Mouse (Mus musculus) midbrain, postnatal 0 days (tissue): Measurements from ENCODE around the gene Mrgpre. TPM values are rescaled to one million over a fixed set of nuclear protein-coding genes. Genes with fewer than 3 reads are reported as not detected.

Source experiments
- ATAC-seq: fragments of 200-750 bp; cut with Nextera tagmentation; 2 replicates; pipeline ENCODE4 v1.8.0; 2017; ENCODE audit warnings: moderate number of reproducible peaks, mild to moderate bottlenecking, moderate TSS enrichment, moderate library complexity; ENCODE audit not compliant: low FRiP score
- DNase-seq: peaks from one replicate; pipeline ENCODE4 v3.0.0-alpha.2; 2015; ENCODE audit warnings: low spot score
- H3K27ac ChIP-seq: fragments of 300-500 bp; sonication (generic); 2 replicates; pipeline ENCODE4 v1.5.1; 2014; ENCODE audit warnings: low read depth, mild to moderate bottlenecking, low read length, mixed read lengths
- H3K27me3 ChIP-seq: fragments of 300-500 bp; sonication (generic); 2 replicates; pipeline ENCODE4 v1.6.1; 2014; ENCODE audit warnings: low read length, control low read depth, mixed read lengths; ENCODE audit not compliant: insufficient read depth
- H3K36me3 ChIP-seq: fragments of 300-500 bp; sonication (generic); 2 replicates; pipeline ENCODE4 v1.6.1; 2014; ENCODE audit warnings: low read length, control low read depth, mixed read lengths; ENCODE audit not compliant: insufficient read depth
- H3K4me1 ChIP-seq: fragments of 300-500 bp; sonication (generic); 2 replicates; pipeline ENCODE4 v1.6.1; 2014; ENCODE audit warnings: mild to moderate bottlenecking, control low read depth, antibody characterized with exemption, low read length, mixed read lengths; ENCODE audit not compliant: insufficient read depth
- H3K4me2 ChIP-seq: fragments of 300-500 bp; sonication (generic); 2 replicates; pipeline ENCODE4 v1.6.1; 2014; ENCODE audit warnings: low read depth, mild to moderate bottlenecking, low read length, mixed read lengths; ENCODE audit not compliant: poor library complexity, severe bottlenecking
- H3K4me3 ChIP-seq: fragments of 300-500 bp; sonication (generic); 2 replicates; pipeline ENCODE4 v1.5.1; 2014; ENCODE audit warnings: low read depth, mild to moderate bottlenecking, low read length, moderate library complexity
- H3K9ac ChIP-seq: fragments of 300-500 bp; sonication (generic); replicated peaks from 2 replicates; pipeline ENCODE4 v1.6.1; 2014; ENCODE audit warnings: mild to moderate bottlenecking, low read length, moderate library complexity, mixed read lengths; ENCODE audit not compliant: poor library complexity, severe bottlenecking
- H3K9me3 ChIP-seq: fragments of 300-500 bp; sonication (generic); 2 replicates; pipeline ENCODE4 v1.6.1; 2016; ENCODE audit warnings: low read length, control low read depth
- CTCF ChIP-seq: IDR thresholded peaks from 2 replicates; pipeline ENCODE4 v1.5.1; 2016; ENCODE audit warnings: antibody characterized with exemption, mild to moderate bottlenecking
- WGBS: fragments of 180-500 bp; shearing (Covaris S2); extraction: QIAGEN DNeasy Blood & Tissue Kit; methylation state at CpG from one replicate; pipeline ENCODE4 v1.1.7; 2014; 5-methylcytosine and 5-hydroxymethylcytosine counted together
- polyA plus RNA-seq: library from polyadenylated mRNA; unstranded; fragments of >200 nt; fragmentation: Nextera tagmentation; extraction: Ambion mirVana; gene quantifications from 2 replicates; pipeline ENCODE4 v1.2.1, GENCODE M21; 2015
- total RNA-seq: library from RNA; depleted of rRNA; stranded (reverse); fragments of >200 nt; gene quantifications from 2 replicates; pipeline ENCODE4 v1.2.3, GENCODE M21; 2014

Gene Mrgpre
- total and polyA plus RNA-seq, 2 experiments from 2014 or later = 8.0 to 12.4 TPM

DNA sequence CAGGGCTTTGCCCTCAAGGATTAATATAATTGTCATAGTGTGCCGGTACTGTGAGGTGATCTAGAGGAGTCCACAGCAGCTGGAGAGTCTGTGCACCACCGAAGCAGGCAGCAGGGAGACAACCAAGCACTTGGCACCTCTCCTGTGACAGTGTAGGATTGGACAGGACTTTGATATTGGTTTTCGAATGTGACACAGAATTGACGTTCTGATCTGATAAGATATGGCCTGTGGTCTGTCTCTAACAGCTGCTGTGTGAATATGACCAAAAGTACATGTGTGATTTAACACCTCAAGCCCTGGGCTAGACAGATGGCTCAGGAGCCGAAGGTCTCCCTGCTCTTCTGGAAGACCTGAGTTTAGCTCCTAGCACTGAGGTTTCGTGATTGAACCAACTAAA lies 16.0 kb downstream of the Mrgpre start:
- TF ChIP-seq CTCF = no peak
- ATAC-seq (no peak), DNase-seq (no peak)
- no peak overlapping the region for H3K27ac ChIP-seq
- no peak overlapping the region for H3K9ac ChIP-seq
- no peak overlapping the region for H3K4me2 ChIP-seq
- no peaks in the 10 kb centered on the region for H3K4me1 ChIP-seq
- no peaks in the 10 kb centered on the region for H3K36me3 ChIP-seq
- no peaks in the 10 kb centered on the region for H3K9me3 ChIP-seq
- 80% methylated on average over 6 of the region's 6 CpGs for WGBS
- 0 out of 2 replicates have a peak, but pooled peaks cover 3% of the 10 kb centered on the region for H3K27me3 ChIP-seq
- H3K4me3 ChIP-seq = no peak overlapping the region

DNA sequence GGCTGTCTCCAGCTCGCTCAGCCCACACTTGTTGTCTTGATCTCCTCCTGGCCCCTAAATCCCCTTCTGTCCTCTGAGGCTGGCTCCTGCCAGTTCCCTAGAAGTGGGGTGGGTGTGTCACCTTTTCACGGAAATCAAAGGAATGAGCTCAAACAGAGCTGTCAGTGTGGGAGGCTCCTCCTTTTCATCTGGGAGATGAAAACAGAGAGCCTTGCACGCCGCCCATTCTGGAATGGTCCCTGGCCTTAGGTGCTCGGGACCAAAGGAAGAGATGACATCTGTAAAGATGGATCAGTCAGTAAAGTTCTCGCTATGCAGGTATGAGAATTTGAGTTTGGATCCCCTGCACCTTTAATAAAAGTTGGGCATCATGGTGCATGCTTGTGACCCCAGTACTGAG lies 17.4 kb downstream of the Mrgpre start, which contains the start of gene Mrgprg:
Gene Mrgprg (minus strand): TSS at position 101 of the 400 bp plus-strand sequence.
- WGBS = 48% methylated on average over 6 of the region's 6 CpGs
- Histone ChIP-seq H3K27ac (no peak within 1 kb of the TSS), H3K36me3 (no peaks in the 10 kb centered on the region), H3K9ac (no peak within 1 kb of the TSS), H3K4me2 (no peak within 1 kb of the TSS), H3K9me3 (no peaks in the 10 kb centered on the region), H3K27me3 (0 out of 2 replicates have a peak, but pooled peaks cover 3% of the 10 kb centered on the region), H3K4me3 (no peak within 1 kb of the TSS), H3K4me1 (no peaks in the 10 kb centered on the region)
- no peak for TF ChIP-seq CTCF
- no peak for DNase-seq
- no peak for ATAC-seq

DNA sequence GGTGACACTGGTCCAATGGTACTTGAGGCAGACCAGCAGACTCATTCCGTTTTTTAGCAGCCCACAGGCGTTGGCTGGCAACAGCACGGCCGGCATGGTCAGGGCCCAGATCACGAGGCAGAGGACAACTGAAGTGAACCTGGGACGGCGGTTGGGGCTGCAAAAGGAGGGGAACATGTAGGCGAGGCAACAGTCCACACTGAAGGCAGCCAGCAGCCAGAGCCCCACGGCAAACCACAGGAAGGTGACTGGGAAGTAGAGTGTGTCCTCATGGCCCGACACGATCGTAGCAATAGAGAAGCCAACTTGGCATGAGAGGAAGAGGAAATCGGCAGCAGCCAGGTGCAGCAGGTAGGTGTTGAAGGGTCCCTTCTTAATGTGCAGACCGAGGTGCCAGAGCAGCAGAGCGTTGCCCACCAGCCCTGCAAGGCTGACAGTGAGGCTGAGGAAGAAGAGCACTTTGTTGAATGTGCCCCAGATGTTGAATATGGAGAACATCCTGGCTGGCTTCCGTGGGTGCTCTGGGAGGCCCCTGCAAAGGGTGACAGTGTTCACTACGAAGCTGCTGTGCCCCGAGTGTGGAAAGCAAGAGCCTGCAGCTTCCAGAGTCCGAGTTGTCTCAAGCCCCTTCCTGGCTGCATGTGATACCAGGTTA lies 19.3 kb downstream of the Mrgpre start:
- no peak for TF ChIP-seq CTCF
- 79% methylated on average over 19 of the region's 19 CpGs for WGBS
- Histone ChIP-seq H3K4me2 (no peak overlapping the region), H3K27ac (no peak overlapping the region), H3K36me3 (no peaks in the 10 kb centered on the region), H3K9me3 (no peaks in the 10 kb centered on the region), H3K4me1 (no peaks in the 10 kb centered on the region), H3K27me3 (0 out of 2 replicates have a peak, but pooled peaks cover 3% of the 10 kb centered on the region), H3K4me3 (no peak overlapping the region), H3K9ac (no peak overlapping the region)
- ATAC-seq = no peak
- no peak for DNase-seq

GRCm38 (mm10) chr7:143763794-143764193 lies 20.5 kb downstream of the Mrgpre start:
- H3K4me1 ChIP-seq = no peaks in the 10 kb centered on the region
- DNase-seq (peak; percentile 65), ATAC-seq (peak; percentile 27; the same call in 1 of the 2 replicates)
- no peak overlapping the region for H3K4me3 ChIP-seq
- no peak overlapping the region for H3K4me2 ChIP-seq
- WGBS = 16% methylated on average over 3 of the region's 3 CpGs
- no peak overlapping the region for H3K27ac ChIP-seq
- H3K9me3 ChIP-seq = no peaks in the 10 kb centered on the region
- H3K27me3 ChIP-seq = 0 out of 2 replicates have a peak, but pooled peaks cover 3% of the 10 kb centered on the region
- peak; percentile 86 for TF ChIP-seq CTCF
- no peak overlapping the region for H3K9ac ChIP-seq
- H3K36me3 ChIP-seq = no peaks in the 10 kb centered on the region

DNA sequence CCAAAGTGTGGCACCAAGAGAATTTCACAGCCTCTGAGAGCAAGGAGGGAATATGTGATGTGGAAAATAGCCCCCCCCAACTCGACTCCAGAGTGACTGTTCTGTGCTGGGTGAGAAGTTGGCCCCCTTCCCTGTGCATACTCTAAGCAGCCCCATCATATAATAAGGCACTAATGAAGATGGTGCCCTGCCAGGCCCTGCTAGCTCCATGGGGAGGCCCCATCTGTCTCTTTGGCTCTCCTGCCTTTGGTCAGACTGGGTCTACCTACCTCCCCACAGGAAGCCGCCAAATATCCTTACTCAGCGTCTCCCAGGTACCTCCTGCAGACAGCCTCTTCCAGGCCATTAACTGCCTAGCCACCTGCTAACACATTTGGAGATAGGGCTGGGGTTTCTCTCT lies 25.3 kb downstream of the Mrgpre start:
- no peaks in the 10 kb centered on the region for H3K36me3 ChIP-seq
- 62% methylated on average over 3 of the region's 3 CpGs for WGBS
- H3K4me1 ChIP-seq = peaks cover 8% of the 10 kb centered on the region; the same call in 1 of the 2 replicates
- H3K27me3 ChIP-seq = peaks cover 10% of the 10 kb centered on the region
- ATAC-seq (no peak), DNase-seq (no peak)
- no peak overlapping the region for H3K4me2 ChIP-seq
- H3K4me3 ChIP-seq = no peak overlapping the region
- H3K9ac ChIP-seq = no peak overlapping the region
- no peaks in the 10 kb centered on the region for H3K9me3 ChIP-seq
- no peak for TF ChIP-seq CTCF
- no peak overlapping the region for H3K27ac ChIP-seq

- DNase-seq (no peak), ATAC-seq (no peak)
- no peak overlapping the region for H3K9ac ChIP-seq
- H3K36me3 ChIP-seq = no peaks in the 10 kb centered on the region
- 78% methylated on average over 3 of the region's 3 CpGs for WGBS
- no peak for TF ChIP-seq CTCF
- peak overlapping the region; percentile 60; the same call in 1 of the 2 replicates for H3K4me2 ChIP-seq
- no peaks in the 10 kb centered on the region for H3K9me3 ChIP-seq
- no peak overlapping the region for H3K4me3 ChIP-seq
- peaks cover 8% of the 10 kb centered on the region; the same call in 1 of the 2 replicates for H3K4me1 ChIP-seq
- H3K27me3 ChIP-seq = peaks cover 10% of the 10 kb centered on the region
- no peak overlapping the region for H3K27ac ChIP-seq
These were observed 26.6 kb downstream of the Mrgpre start for GRCm38 (mm10) chr7:143757696-143758095.
